Mouse (Mus musculus): ENCODE results near the gene Cox7a1. TPM values are rescaled to one million over a fixed set of nuclear protein-coding genes. Genes with fewer than 3 reads are reported as not detected.

Gene Cox7a1
- polyA plus RNA-seq, 1 experiment from 2014 or later, result 589 TPM

DNA sequence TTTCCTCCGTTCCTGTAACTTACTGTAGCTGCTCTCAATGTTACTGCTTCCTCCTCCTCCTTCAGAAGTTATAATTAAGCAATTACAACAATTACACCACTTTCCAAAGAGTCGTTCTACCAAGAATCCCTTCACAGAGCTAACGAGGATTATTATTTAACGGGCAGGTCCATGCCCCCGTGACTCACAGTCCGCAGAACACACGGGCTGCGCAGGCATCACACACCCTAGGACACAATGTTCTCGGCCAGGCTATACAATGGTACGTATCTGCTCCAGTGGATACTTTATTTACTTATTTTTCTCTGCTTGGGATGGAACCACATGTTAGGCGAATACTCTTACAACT lies 36.0 kb downstream of the Cox7a1 start:
- peaks cover 5 to 7% of the 10 kb centered on the region in 2 experiments for H3K4me1 ChIP-seq (ENCODE audit: control insufficient read depth in 2 of 2, insufficient read depth in 2 of 2, low read length in 2 of 2)
- no peak for ATAC-seq (ENCODE audit: insufficient number of reproducible peaks, insufficient read depth, low FRiP score, low read depth)
- peak overlapping the region in 1 of 2 experiments; percentile 51; a peak in 1 of 4 replicates for H3K27ac ChIP-seq (replicated peaks in 1 of 2; ENCODE audit: control insufficient read depth in 1 of 2, insufficient read depth in 1 of 2, low read depth in 2 of 2, low read length in 2 of 2)
- peak overlapping the region; percentile 89 for H3K4me2 ChIP-seq (ENCODE audit: low read length)
- peak overlapping the region; percentile 50 to 58 for H3K4me3 ChIP-seq (ENCODE audit: control insufficient read depth in 1 of 2, insufficient read depth in 1 of 2, low read depth in 1 of 2, low read length in 2 of 2)
- no peaks in the 10 kb centered on the region for H3K27me3 ChIP-seq (ENCODE audit: control insufficient read depth, insufficient read depth, low read length)
- H3K9ac ChIP-seq (ENCODE audit: low read length), result peak overlapping the region; percentile 80
- H3K9me3 ChIP-seq (ENCODE audit: control insufficient read depth, low read length), result no peaks in the 10 kb centered on the region
- H3K36me3 ChIP-seq (ENCODE audit: control insufficient read depth, insufficient read depth, low read length), result peaks cover 18% of the 10 kb centered on the region
- 22% methylated on average over 11 of the region's 11 CpGs for WGBS

DNA sequence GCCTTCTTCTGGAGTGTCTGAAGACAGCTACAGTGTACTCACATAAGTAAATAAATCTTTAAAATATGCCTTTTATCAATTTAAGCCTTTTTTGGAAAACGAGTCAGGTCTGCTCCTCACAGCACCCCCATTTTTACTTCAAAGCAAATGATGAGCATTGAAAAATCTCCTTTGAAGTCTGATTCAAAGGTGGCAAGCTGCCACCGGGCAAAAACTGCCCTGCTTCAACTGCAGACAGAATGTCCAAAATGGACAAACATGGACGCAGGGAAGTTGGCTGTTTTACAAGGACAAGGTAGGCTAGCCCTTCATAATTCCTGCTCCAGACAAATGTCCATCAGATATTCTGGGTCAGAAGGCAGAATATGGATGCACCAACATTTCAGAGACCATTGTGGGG lies 37.5 kb downstream of the Cox7a1 start:
- Histone ChIP-seq H3K27ac (replicated peaks in 1 of 2; ENCODE audit: control insufficient read depth in 1 of 2, insufficient read depth in 1 of 2, low read depth in 2 of 2, low read length in 2 of 2) (no peak overlapping the region), H3K9ac (ENCODE audit: low read length) (no peak overlapping the region), H3K27me3 (ENCODE audit: control insufficient read depth, insufficient read depth, low read length) (no peaks in the 10 kb centered on the region), H3K4me1 (ENCODE audit: control insufficient read depth in 2 of 2, insufficient read depth in 2 of 2, low read length in 2 of 2) (peaks cover 5 to 7% of the 10 kb centered on the region in 2 experiments), H3K36me3 (ENCODE audit: control insufficient read depth, insufficient read depth, low read length) (peaks cover 30% of the 10 kb centered on the region), H3K4me3 (ENCODE audit: control insufficient read depth in 1 of 2, insufficient read depth in 1 of 2, low read depth in 1 of 2, low read length in 2 of 2) (no peak overlapping the region), H3K9me3 (ENCODE audit: control insufficient read depth, low read length) (no peaks in the 10 kb centered on the region), H3K4me2 (ENCODE audit: low read length) (no peak overlapping the region)
- no peak for ATAC-seq (ENCODE audit: insufficient number of reproducible peaks, insufficient read depth, low FRiP score, low read depth)
- WGBS, result 82% methylated on average over 3 of the region's 3 CpGs

DNA sequence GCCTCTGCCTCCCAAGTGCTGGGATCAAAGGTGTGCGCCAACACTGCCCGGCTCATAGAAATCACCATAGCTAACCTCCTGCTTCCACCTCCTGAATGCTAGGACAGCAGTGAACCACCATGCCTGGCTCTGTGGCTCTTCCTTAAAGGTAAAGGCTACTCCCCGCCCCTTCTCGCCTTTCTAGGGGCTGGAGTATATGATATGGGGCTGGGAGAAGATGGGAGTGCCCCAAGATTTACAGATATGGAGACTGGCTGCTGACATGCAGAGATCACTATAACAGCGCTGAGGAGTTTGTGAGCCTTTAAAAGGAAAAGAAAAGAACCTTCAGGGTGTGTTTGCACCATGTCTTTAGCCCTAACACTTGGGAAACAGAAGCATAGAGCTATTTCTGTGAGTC lies 38.3 kb downstream of the Cox7a1 start:
- H3K27me3 ChIP-seq (ENCODE audit: control insufficient read depth, insufficient read depth, low read length), result no peaks in the 10 kb centered on the region
- WGBS, result 89% methylated on average over 5 of the region's 5 CpGs
- H3K36me3 ChIP-seq (ENCODE audit: control insufficient read depth, insufficient read depth, low read length), result peaks cover 37% of the 10 kb centered on the region
- H3K4me1 ChIP-seq (ENCODE audit: control insufficient read depth in 2 of 2, insufficient read depth in 2 of 2, low read length in 2 of 2), result peaks cover 4 to 5% of the 10 kb centered on the region in 2 experiments; a peak in 3 of 4 replicates
- H3K27ac ChIP-seq (replicated peaks in 1 of 2; ENCODE audit: control insufficient read depth in 1 of 2, insufficient read depth in 1 of 2, low read depth in 2 of 2, low read length in 2 of 2), result no peak overlapping the region
- H3K4me2 ChIP-seq (ENCODE audit: low read length), result no peak overlapping the region
- no peak overlapping the region for H3K9ac ChIP-seq (ENCODE audit: low read length)
- no peak overlapping the region for H3K4me3 ChIP-seq (ENCODE audit: control insufficient read depth in 1 of 2, insufficient read depth in 1 of 2, low read depth in 1 of 2, low read length in 2 of 2)
- ATAC-seq (ENCODE audit: insufficient number of reproducible peaks, insufficient read depth, low FRiP score, low read depth), result no peak
- H3K9me3 ChIP-seq (ENCODE audit: control insufficient read depth, low read length), result no peaks in the 10 kb centered on the region

DNA sequence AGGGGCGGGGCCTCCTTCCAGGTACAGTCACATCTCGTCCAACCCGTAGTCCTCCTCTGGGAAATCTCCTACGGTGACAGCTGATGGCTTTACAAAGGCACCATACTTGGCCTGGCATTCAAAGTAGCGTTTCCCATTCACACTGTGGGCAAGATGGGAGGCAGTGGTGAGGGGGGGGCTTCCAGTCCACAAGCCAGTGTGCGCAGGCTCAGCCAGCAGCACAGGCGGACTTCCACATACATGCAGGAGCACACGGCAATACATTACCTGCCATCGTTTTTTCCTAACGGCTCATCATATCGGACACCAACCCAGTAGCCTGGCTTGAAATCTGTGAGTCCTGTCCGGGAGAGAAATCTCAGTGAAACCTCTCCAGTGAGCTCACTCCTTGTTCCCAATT lies 40.3 kb downstream of the Cox7a1 start:
- WGBS, result 92% methylated on average over 12 of the region's 12 CpGs

DNA sequence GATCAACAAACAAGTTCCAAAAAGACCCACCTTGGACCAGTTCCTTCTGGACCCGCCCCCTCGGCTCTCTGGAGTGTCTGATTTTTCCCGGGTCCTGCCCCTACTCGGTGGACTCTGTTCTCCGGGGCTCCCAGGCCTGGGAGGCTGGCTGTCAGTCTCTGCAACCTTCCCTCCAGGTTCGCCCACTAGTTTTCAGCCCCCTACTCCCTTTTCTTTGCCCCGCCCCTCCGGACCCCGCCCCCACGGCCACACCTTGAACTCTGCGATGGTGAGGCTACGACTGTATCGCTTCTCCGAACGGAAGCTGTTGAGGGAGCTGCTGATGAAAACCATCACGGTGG lies 47.4 kb downstream of the Cox7a1 start:
- peak overlapping the region; percentile 65 for H3K9ac ChIP-seq (ENCODE audit: low read length)
- H3K9me3 ChIP-seq (ENCODE audit: control insufficient read depth, low read length), result no peaks in the 10 kb centered on the region
- no peak for ATAC-seq (ENCODE audit: insufficient number of reproducible peaks, insufficient read depth, low FRiP score, low read depth)
- WGBS, result 0% methylated on average over 16 of the region's 16 CpGs
- H3K4me2 ChIP-seq (ENCODE audit: low read length), result peak overlapping the region; percentile 72
- H3K27ac ChIP-seq (replicated peaks in 1 of 2; ENCODE audit: control insufficient read depth in 1 of 2, insufficient read depth in 1 of 2, low read depth in 2 of 2, low read length in 2 of 2), result 0 out of 4 replicates have a peak overlapping the region, but pooled peaks of 1 of the 2 experiments have one; percentile 8
- H3K27me3 ChIP-seq (ENCODE audit: control insufficient read depth, insufficient read depth, low read length), result no peaks in the 10 kb centered on the region
- peaks cover 3 to 10% of the 10 kb centered on the region in 2 experiments; a peak in 3 of 4 replicates for H3K4me1 ChIP-seq (ENCODE audit: control insufficient read depth in 2 of 2, insufficient read depth in 2 of 2, low read length in 2 of 2)
- peaks cover 53% of the 10 kb centered on the region for H3K36me3 ChIP-seq (ENCODE audit: control insufficient read depth, insufficient read depth, low read length)
- H3K4me3 ChIP-seq (ENCODE audit: control insufficient read depth in 1 of 2, insufficient read depth in 1 of 2, low read depth in 1 of 2, low read length in 2 of 2), result peak overlapping the region; percentile 67 to 86

More for the DNA sequence above, 40.3 kb downstream of the Cox7a1 start:
- H3K9ac ChIP-seq (ENCODE audit: low read length), result no peak overlapping the region
- no peaks in the 10 kb centered on the region for H3K27me3 ChIP-seq (ENCODE audit: control insufficient read depth, insufficient read depth, low read length)
- no peaks in the 10 kb centered on the region for H3K9me3 ChIP-seq (ENCODE audit: control insufficient read depth, low read length)
- no peak overlapping the region for H3K27ac ChIP-seq (replicated peaks in 1 of 2; ENCODE audit: control insufficient read depth in 1 of 2, insufficient read depth in 1 of 2, low read depth in 2 of 2, low read length in 2 of 2)
- no peak for ATAC-seq (ENCODE audit: insufficient number of reproducible peaks, insufficient read depth, low FRiP score, low read depth)
- H3K4me3 ChIP-seq (ENCODE audit: control insufficient read depth in 1 of 2, insufficient read depth in 1 of 2, low read depth in 1 of 2, low read length in 2 of 2), result no peak overlapping the region
- no peak overlapping the region for H3K4me2 ChIP-seq (ENCODE audit: low read length)
- H3K36me3 ChIP-seq (ENCODE audit: control insufficient read depth, insufficient read depth, low read length), result peaks cover 54% of the 10 kb centered on the region
- H3K4me1 ChIP-seq (ENCODE audit: control insufficient read depth in 2 of 2, insufficient read depth in 2 of 2, low read length in 2 of 2), result peaks cover under 1 to 2% of the 10 kb centered on the region in 2 experiments; a peak in 3 of 4 replicates

DNA sequence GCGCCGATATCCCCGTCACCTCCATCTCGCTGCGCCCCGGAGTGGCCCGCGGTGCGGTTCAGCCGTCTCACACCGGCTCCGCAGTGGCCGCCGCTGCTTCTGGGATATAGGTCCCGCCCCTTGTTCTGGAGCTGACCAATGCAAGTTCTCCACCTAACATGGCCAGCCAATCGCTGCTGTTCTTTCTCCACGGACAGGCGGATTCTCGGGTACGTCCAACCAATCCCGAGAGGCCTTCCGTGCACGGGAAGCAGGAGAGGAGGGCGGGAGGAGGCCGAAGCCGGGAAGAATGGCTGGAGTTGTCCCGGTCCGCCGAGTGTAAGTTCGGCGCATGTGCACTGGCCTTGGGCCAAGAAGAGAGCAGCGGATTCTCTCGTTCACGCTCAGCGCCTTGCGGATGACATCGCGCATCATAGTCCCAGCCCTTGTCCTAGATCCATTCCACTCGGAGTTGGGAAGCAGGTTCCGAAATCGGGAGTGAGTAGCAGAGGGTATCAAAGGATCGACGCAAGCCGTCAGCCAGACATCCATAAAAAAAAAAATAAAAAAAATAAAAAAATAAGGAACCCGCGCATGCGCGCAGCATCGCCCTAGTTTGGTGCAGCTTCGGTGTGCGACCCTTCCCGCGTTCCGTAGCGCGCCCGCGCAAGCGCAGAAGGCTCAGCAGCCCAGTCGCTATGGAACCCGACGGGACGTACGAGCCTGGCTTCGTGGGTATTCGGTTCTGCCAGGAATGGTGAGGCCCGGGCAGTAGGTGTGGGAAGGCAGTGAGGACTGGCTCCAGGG lies 47.9 kb downstream of the Cox7a1 start, which contains the start of the genes Polr2i and Tbcb:
Gene Polr2i (plus strand): TSS at position 280 of the 786 bp plus-strand sequence.
Gene Tbcb (minus strand): TSS at position 604 of the 786 bp plus-strand sequence.
- Histone ChIP-seq H3K9me3 (ENCODE audit: control insufficient read depth, low read length) (no peaks in the 10 kb centered on the region), H3K4me1 (ENCODE audit: control insufficient read depth in 2 of 2, insufficient read depth in 2 of 2, low read length in 2 of 2) (peaks cover 3 to 10% of the 10 kb centered on the region in 2 experiments; a peak in 3 of 4 replicates), H3K36me3 (ENCODE audit: control insufficient read depth, insufficient read depth, low read length) (peaks cover 48% of the 10 kb centered on the region), H3K9ac (ENCODE audit: low read length) (peak within 1 kb of the TSS; percentile 88), H3K27ac (replicated peaks in 1 of 2; ENCODE audit: control insufficient read depth in 1 of 2, insufficient read depth in 1 of 2, low read depth in 2 of 2, low read length in 2 of 2) (peak within 1 kb of the TSS; percentile 91 to 96), H3K4me3 (ENCODE audit: control insufficient read depth in 1 of 2, insufficient read depth in 1 of 2, low read depth in 1 of 2, low read length in 2 of 2) (peak within 1 kb of the TSS; percentile 79 to 86), H3K27me3 (ENCODE audit: control insufficient read depth, insufficient read depth, low read length) (no peaks in the 10 kb centered on the region), H3K4me2 (ENCODE audit: low read length) (peak within 1 kb of the TSS; percentile 92)
- peak; percentile 93 for ATAC-seq (ENCODE audit: insufficient number of reproducible peaks, insufficient read depth, low FRiP score, low read depth)
- WGBS, result under 1% methylated on average over 67 of the region's 67 CpGs

DNA sequence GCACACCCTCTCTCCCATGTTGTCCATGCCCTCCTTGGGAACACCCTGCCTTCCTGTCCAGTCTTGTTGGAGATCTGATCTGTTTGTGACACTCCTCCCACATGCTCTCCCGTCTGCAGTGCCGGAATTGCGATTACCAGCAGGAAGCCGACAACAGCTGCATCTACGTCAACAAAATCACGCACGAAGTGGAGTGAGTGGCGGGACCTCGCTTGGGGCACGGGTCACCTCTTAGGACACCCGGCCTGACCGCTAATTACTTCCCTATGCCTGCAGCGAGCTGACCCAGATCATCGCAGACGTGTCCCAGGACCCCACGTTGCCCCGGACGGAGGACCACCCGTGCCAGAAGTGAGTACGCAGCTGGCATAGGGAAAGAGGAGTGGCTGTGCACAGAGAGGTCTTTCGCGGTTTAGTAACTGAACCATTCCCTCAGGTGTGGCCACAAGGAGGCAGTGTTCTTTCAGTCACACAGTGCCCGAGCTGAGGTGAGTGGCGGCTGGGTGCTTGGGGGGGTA lies 48.7 kb downstream of the Cox7a1 start:
- Histone ChIP-seq H3K4me2 (ENCODE audit: low read length) (peak overlapping the region; percentile 92), H3K36me3 (ENCODE audit: control insufficient read depth, insufficient read depth, low read length) (peaks cover 41% of the 10 kb centered on the region), H3K4me1 (ENCODE audit: control insufficient read depth in 2 of 2, insufficient read depth in 2 of 2, low read length in 2 of 2) (peaks cover 3 to 10% of the 10 kb centered on the region in 2 experiments; a peak in 3 of 4 replicates), H3K4me3 (ENCODE audit: control insufficient read depth in 1 of 2, insufficient read depth in 1 of 2, low read depth in 1 of 2, low read length in 2 of 2) (peak overlapping the region; percentile 79 to 86), H3K9me3 (ENCODE audit: control insufficient read depth, low read length) (no peaks in the 10 kb centered on the region), H3K27ac (replicated peaks in 1 of 2; ENCODE audit: control insufficient read depth in 1 of 2, insufficient read depth in 1 of 2, low read depth in 2 of 2, low read length in 2 of 2) (peak overlapping the region; percentile 66 to 91), H3K27me3 (ENCODE audit: control insufficient read depth, insufficient read depth, low read length) (no peaks in the 10 kb centered on the region), H3K9ac (ENCODE audit: low read length) (peak overlapping the region; percentile 88)
- 4% methylated on average over 24 of the region's 24 CpGs for WGBS
- ATAC-seq (ENCODE audit: insufficient number of reproducible peaks, insufficient read depth, low FRiP score, low read depth), result no peak; the same call in 1 of the 2 replicates
